Mouse (Mus musculus) MEL (cell line): ENCODE measurements around the gene Ilf3.

ENCODE experiments used
- CHD2 ChIP-seq: IDR thresholded peaks from 2 replicates; pipeline ENCODE4 v1.6.1; 2011; ENCODE audit warnings: low read length, improper control_type of control experiment
- CTCF ChIP-seq, 3 experiments: IDR thresholded peaks in 2 of 3; conservative IDR thresholded peaks in 1 of 3; 2 replicates each; pipeline ENCODE4 v1.5.1; 2011 to 2012; ENCODE audit warnings: low read length in 3 of 3, low read depth in 2 of 3, mild to moderate bottlenecking in 2 of 3, improper control_type of control experiment in 1 of 3, inconsistent platforms in 1 of 3, mixed read lengths in 1 of 3, moderate library complexity in 1 of 3; ENCODE audit not compliant: control insufficient read depth in 1 of 3, insufficient read depth in 1 of 3, poor library complexity in 1 of 3, severe bottlenecking in 1 of 3
- GABPA ChIP-seq: IDR thresholded peaks from 2 replicates; pipeline ENCODE4 v1.6.1; 2012; ENCODE audit warnings: low read depth, mild to moderate bottlenecking, inconsistent platforms, low read length, improper control_type of control experiment, moderate library complexity
- GATA1 ChIP-seq: IDR thresholded peaks from 2 replicates; pipeline ENCODE4 v1.6.1; 2011; ENCODE audit warnings: low read depth, low read length, improper control_type of control experiment
- JUND ChIP-seq: IDR thresholded peaks from 2 replicates; pipeline ENCODE4 v1.6.1; 2011; ENCODE audit warnings: low read depth, mild to moderate bottlenecking, improper control_type of control experiment, low read length
- KAT2A ChIP-seq: conservative IDR thresholded peaks from 2 replicates; pipeline ENCODE4 v1.6.1; 2012; ENCODE audit warnings: low read depth, low read length, improper control_type of control experiment, inconsistent platforms
- NELFE ChIP-seq: IDR thresholded peaks from 2 replicates; pipeline ENCODE4 v1.6.1; 2011; ENCODE audit warnings: low read depth, low read length, improper control_type of control experiment
- POLR2A ChIP-seq, 2 experiments: IDR thresholded peaks; 2 replicates each; pipeline ENCODE4 v1.6.1; 2011 to 2012; ENCODE audit warnings: low read length in 2 of 2, mild to moderate bottlenecking in 2 of 2, control low read depth in 1 of 2, improper control_type of control experiment in 1 of 2, low read depth in 1 of 2, moderate library complexity in 1 of 2; ENCODE audit not compliant: control insufficient read depth in 1 of 2, insufficient read depth in 1 of 2, poor library complexity in 1 of 2
- SMC3 ChIP-seq: IDR thresholded peaks from 2 replicates; pipeline ENCODE4 v1.6.1; 2011; ENCODE audit warnings: low read depth, low read length, improper control_type of control experiment
- TBP ChIP-seq: IDR thresholded peaks from 2 replicates; pipeline ENCODE4 v1.8.0; 2011; ENCODE audit warnings: low read depth, low read length, improper control_type of control experiment
- USF1 ChIP-seq: IDR thresholded peaks from 2 replicates; pipeline ENCODE4 v1.6.1; 2014; ENCODE audit warnings: low read depth, mild to moderate bottlenecking, inconsistent platforms, low read length, improper control_type of control experiment, moderate library complexity
- ZKSCAN1 ChIP-seq: IDR thresholded peaks from 2 replicates; pipeline ENCODE4 v1.6.1; 2012; ENCODE audit warnings: low read depth, mild to moderate bottlenecking, inconsistent platforms, low read length, improper control_type of control experiment, moderate library complexity
- ZNF384 ChIP-seq: IDR thresholded peaks from 2 replicates; pipeline ENCODE4 v1.6.1; 2012; ENCODE audit warnings: low read depth, mild to moderate bottlenecking, inconsistent platforms, low read length, improper control_type of control experiment

GRCm38 (mm10) chr9:21353373-21353686, 14.3 kb upstream of the Ilf3 start:
- no peak for TF ChIP-seq ZKSCAN1
- TF ChIP-seq CHD2, result no peak
- no peak for TF ChIP-seq GABPA
- TF ChIP-seq POLR2A (IDR thresholded peaks at IDR 0.05; ENCODE audit: control insufficient read depth in 1 of 2, insufficient read depth in 1 of 2, low read depth in 1 of 2, low read length in 2 of 2, poor library complexity in 1 of 2), result no peak
- no peak for TF ChIP-seq USF1
- TF ChIP-seq CTCF (IDR thresholded peaks at IDR 0.05 in 2 of 3, conservative IDR thresholded peaks at IDR 0.05 in 1 of 3; ENCODE audit: control insufficient read depth in 1 of 3, insufficient read depth in 1 of 3, low read depth in 2 of 3, low read length in 3 of 3, poor library complexity in 1 of 3, severe bottlenecking in 1 of 3), result no peak
- TF ChIP-seq ZNF384, result no peak
- no peak for TF ChIP-seq NELFE
- TF ChIP-seq KAT2A, result no peak
- no peak for TF ChIP-seq GATA1
- TF ChIP-seq SMC3, result no peak
- no peak for TF ChIP-seq JUND
- no peak for TF ChIP-seq TBP
